Mouse (Mus musculus) skeletal muscle tissue, postnatal 0 days (tissue): ENCODE measurements around the gene Vmn2r20. TPM values are rescaled to one million over a fixed set of nuclear protein-coding genes. Genes with fewer than 3 reads are reported as not detected.

Experiments used
- polyA plus RNA-seq: library from polyadenylated mRNA; unstranded; fragments of >200 nt; fragmentation: Nextera tagmentation; extraction: Ambion mirVana; gene quantifications from 2 replicates; pipeline ENCODE4 v1.2.1, GENCODE M21; 2015

Gene Vmn2r20
- polyA plus RNA-seq = not detected in 2 replicates

DNA sequence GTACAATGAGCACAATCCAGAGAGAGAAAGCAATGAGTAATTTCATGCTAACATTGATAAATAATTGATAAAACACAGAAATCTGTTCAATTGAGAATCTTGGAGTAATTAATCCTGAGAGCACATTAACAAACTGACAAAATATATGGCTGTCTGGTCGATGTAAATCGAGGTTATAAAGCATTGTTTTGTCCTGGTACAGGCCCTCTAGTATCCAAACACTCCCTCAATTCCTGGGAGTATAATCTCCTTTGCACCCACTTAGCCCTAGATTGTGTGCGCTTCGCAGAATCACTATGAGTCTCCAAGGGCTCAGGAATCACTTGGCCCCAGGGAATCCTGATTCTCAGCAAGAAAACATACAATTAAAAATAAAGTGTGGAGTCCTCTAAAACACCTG, at the start of gene Vmn2r20:
Gene Vmn2r20, minus strand, starts transcription at position 101 of the 400 bp plus-strand sequence.

Other genes starting within 250 kb of the Vmn2r20 start
- not detected in 2 replicates for gene Clec4b2, start 245.2 kb downstream of the Vmn2r20 start, polyA plus RNA-seq
- gene Clec4n, start 188.3 kb downstream of the Vmn2r20 start, polyA plus RNA-seq = 5.8 and 6.3 TPM in 2 replicates
- gene Clec4d, start 156.0 kb downstream of the Vmn2r20 start, polyA plus RNA-seq = 0.32 TPM in 2 replicates
- gene Clec4e, start 128.2 kb downstream of the Vmn2r20 start, polyA plus RNA-seq = 0.06 TPM in 1 of 2 replicates, not detected in the other
- not detected in 2 replicates for gene Vmn2r19, start 109.8 kb downstream of the Vmn2r20 start, polyA plus RNA-seq
- gene Vmn2r21, start 115.3 kb upstream of the Vmn2r20 start, polyA plus RNA-seq = not detected in 2 replicates
- gene Vmn2r22, start 232.6 kb upstream of the Vmn2r20 start, polyA plus RNA-seq = not detected in 2 replicates